In the genomic region with DNA sequence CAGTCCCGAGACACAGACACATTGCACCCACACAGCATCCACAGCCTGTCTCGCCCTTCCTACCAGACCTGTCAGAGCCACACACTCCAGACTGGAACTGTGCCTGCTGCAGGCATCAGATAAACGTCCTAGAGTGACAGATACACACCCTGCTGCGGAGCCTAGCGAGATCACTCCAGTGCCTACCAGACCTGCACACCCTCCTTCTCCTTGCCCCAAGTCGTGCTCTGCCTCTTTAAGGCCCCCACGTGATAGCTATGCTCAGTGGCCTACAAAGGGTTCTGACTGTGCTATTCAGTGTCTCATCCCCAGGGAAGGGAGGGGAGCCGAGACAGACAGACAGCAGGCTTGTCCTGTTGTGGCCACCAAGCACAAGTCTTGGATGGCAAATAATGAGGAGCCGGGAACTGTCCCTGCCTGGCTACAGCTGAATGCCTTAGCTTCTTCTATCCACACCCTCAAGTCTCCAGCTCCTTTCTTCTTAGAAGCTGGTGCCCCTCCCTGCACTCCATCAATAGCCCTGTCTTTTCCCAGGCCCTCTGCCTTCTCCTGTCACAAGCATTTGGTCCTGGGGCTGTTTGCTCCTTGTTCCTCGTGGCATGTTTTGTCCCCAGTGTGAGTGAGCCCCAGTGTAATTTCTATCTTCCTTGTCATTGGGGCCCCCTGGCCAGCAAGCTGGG, we compare ENCODE assay signal across 10 mouse cellular contexts. TPM values are rescaled to one million over a fixed set of nuclear protein-coding genes. Genes with fewer than 3 reads are reported as not detected.
DNase-seq lines count a peak whose midpoint lies in the region; ATAC-seq and TF ChIP-seq lines count a peak whose summit lies in the region.
"Had no signal": no experiment of that assay in that cellular context is flagged by ENCODE, and none has a peak within 500 bp of the region (broad histone marks: within the 10 kb centered on the region; RNA-seq: fewer than 3 reads in every experiment).

No protein-coding gene starts in this region.

- H3K9ac ChIP-seq in hindbrain, embryonic 13.5 days, result peak overlapping the region; percentile 54
- H3K9ac ChIP-seq: embryonic facial prominence, embryonic 13.5 days had no signal

- H3K4me2 ChIP-seq in hindbrain, embryonic 13.5 days, result no peak overlapping the region
- H3K4me2 ChIP-seq: embryonic facial prominence, embryonic 13.5 days had no signal

- TF ChIP-seq CTCF in brain, embryonic 14.5 days (IDR thresholded peaks at IDR 0.05; ENCODE audit: borderline replicate concordance, extremely low read depth, insufficient read depth, insufficient read length), result no peak

- peak; percentile 60 for ATAC-seq in hindbrain, embryonic 13.5 days (ENCODE audit: low FRiP score)
- ATAC-seq in megakaryocyte progenitor cell, adult 5-6 weeks (replicated peaks; ENCODE audit: poor library complexity), result peak; percentile 94
- no peak for ATAC-seq in inflammation-experienced regulatory T-cells, adult 6 months

- H3K4me1 ChIP-seq in hindbrain, embryonic 13.5 days (replicated peaks), result peaks cover 61% of the 10 kb centered on the region

- no peak overlapping the region for H3K4me3 ChIP-seq in hindbrain, embryonic 13.5 days
- H3K4me3 ChIP-seq: embryonic facial prominence, embryonic 13.5 days had no signal

- intact Hi-C loops in gastrocnemius, postnatal 36 days (cut with DNase I), result no loop called here

- WGBS in hindbrain, embryonic 13.5 days, result 10% methylated on average over 10 of the region's 10 CpGs

- peak; percentile 49 for DNase-seq in embryo, embryonic 10 days (ENCODE audit: low spot score)
- DNase-seq in embryo, embryonic 9.5 days (ENCODE audit: extremely low spot score), result no peak
- DNase-seq in brain, embryonic 14.5 days (ENCODE audit: low read depth), result peak; percentile 79
- no peak for DNase-seq in gastrocnemius, postnatal 36 days
- no peak for DNase-seq in testis, postnatal 14 days (ENCODE audit: low spot score)

- TF ChIP-seq POLR2A in brain, embryonic 14.5 days (IDR thresholded peaks at IDR 0.05; ENCODE audit: borderline replicate concordance, extremely low read depth, insufficient read depth, insufficient read length, poor library complexity, severe bottlenecking), result no peak

- H3K36me3 ChIP-seq in hindbrain, embryonic 13.5 days, result peaks cover 80% of the 10 kb centered on the region
- H3K36me3 ChIP-seq: embryonic facial prominence, embryonic 13.5 days had no signal

- no peaks in the 10 kb centered on the region for H3K9me3 ChIP-seq in hindbrain, embryonic 13.5 days
- H3K9me3 ChIP-seq: embryonic facial prominence, embryonic 13.5 days had no signal

- no peaks in the 10 kb centered on the region for H3K27me3 ChIP-seq in hindbrain, embryonic 13.5 days

- peak overlapping the region; percentile 73 for H3K27ac ChIP-seq in hindbrain, embryonic 13.5 days
- H3K27ac ChIP-seq: embryonic facial prominence, embryonic 13.5 days had no signal

RNA-seq across cellular contexts. Expression of a gene that starts 41.6 kb away (rescaled TPM):
- 0.04 TPM in 1 of 2 replicates, not detected in the other for polyA plus RNA-seq in brain, embryonic 14.5 days (2012; rRNA removed)
- polyA plus RNA-seq in hindbrain, embryonic 13.5 days (2015; fragmentation: Nextera tagmentation; extraction: Ambion mirVana), result 0.10 TPM in 1 of 2 replicates, not detected in the other
- not detected in 2 replicates for total RNA-seq in megakaryocyte progenitor cell, adult 5-6 weeks (2015)
- total RNA-seq in megakaryocyte progenitor cell, adult 5-6 weeks (2017), result not detected in 2 replicates
- not detected for polyA plus RNA-seq in inflammation-experienced regulatory T-cells, adult 6 months (2017; shearing (Covaris generic))
- not detected for total RNA-seq in gastrocnemius, postnatal 36 days (2021)
- polyA plus RNA-seq: embryonic facial prominence, embryonic 13.5 days had no signal

RNA-seq across cellular contexts. Expression of a gene that starts 53.7 kb away (rescaled TPM):
- polyA plus RNA-seq in brain, embryonic 14.5 days (2012; rRNA removed), result not detected in 2 replicates
- polyA plus RNA-seq in hindbrain, embryonic 13.5 days (2015; fragmentation: Nextera tagmentation; extraction: Ambion mirVana), result 0.38 TPM in 1 of 2 replicates, not detected in the other
- not detected in 2 replicates for total RNA-seq in megakaryocyte progenitor cell, adult 5-6 weeks (2015)
- total RNA-seq in megakaryocyte progenitor cell, adult 5-6 weeks (2017), result not detected in 2 replicates
- polyA plus RNA-seq in inflammation-experienced regulatory T-cells, adult 6 months (2017; shearing (Covaris generic)), result not detected
- not detected for total RNA-seq in gastrocnemius, postnatal 36 days (2021)
- total RNA-seq: liver, adult 2 months had no signal
- polyA plus RNA-seq: embryonic facial prominence, embryonic 13.5 days; liver, adult 2 months had no signal

Comparison
In these comparisons a context has a peak if more than half of its experiments do, and no peak if none do; other contexts are left out.
1. DNase-seq: peak in embryo, embryonic 10 days (single experiment) and brain, embryonic 14.5 days (single experiment); none in embryo, embryonic 9.5 days (single experiment), gastrocnemius, postnatal 36 days (0 of 2) and testis, postnatal 14 days (single experiment).